Mouse (Mus musculus) T-helper 2 cell (primary cell): ENCODE measurements at regions not wholly inside any gene's neighbourhood (a gene's known extent, or its start where the extent isn't known, plus 50 kb on each side); places are given as distances from the start of the nearest gene placed in this dataset.

ENCODE experiments used
- in situ Hi-C: fragments of 300-600 bp; cut with MboI, MseI; formaldehyde crosslinking; loops from one replicate; pipeline ENCODE4 v1.15.1; 2025; ENCODE audit warnings: high pct_unique_total_duplicates

GRCm38 (mm10) chr3:135767211-135767927, 57.7 kb upstream of the Slc39a8 start:
- in situ Hi-C loops: no loop called here

DNA sequence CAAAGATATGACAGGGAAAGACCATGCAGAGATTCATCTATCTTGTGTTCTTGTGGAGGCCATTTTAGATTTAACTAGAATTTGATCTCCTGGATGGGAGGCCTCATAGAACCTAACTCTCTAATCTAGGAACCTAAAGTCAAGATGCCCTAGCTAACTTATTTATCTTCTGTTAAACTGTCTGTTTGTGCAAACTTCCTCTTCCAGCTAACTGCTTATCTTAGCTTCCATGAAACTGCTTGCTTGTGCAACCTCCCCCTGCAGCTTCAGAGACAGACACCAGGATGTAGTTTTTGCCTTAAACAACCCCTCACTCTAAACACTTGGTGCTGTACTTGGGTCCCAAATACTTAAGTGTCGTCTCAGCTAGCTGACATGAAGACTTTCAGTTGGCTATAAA, 66.5 kb upstream of the Nfkb1 start:
- in situ Hi-C loops: no loop called here

DNA sequence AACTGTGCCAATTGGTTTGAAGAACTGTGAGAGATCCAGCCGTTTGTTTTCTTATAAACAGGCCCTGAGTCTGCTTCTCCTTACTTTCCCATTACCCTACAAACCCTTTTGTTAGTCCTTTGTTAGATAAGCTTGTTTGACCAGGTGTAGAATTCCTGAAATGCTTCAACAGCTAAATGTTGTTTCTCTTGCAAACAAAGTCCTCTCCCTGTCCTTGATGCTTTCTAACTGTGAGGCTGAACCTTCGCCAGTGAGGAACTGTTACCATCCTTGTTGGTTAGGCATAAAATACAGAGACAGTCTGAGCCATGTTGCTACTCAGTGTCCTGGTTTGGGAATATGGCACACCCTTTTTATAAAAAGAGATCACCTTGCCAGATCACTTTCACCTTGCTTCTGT, 65.5 kb upstream of the Nfkb1 start:
- in situ Hi-C loops: no loop called here

DNA sequence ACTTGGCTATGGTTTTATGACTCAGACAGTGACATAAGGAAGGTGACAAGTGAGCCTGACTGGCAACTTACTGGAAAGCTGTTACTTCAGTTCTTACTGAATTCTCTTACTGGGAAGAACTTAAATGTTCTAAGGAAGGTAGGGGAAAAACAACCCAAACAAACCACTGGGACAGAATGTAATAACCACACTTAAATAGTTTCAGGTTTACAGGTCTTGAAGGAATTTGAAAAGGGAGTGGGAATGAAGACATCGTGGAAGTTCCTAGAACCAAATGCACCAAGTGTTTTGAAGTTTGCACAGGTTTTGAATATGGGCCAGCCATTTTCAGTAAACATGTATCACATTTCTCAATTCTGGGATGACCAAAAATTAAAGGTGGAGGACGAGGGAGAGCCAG, 59.4 kb upstream of the Nfkb1 start:
- in situ Hi-C loops: no loop called here

GRCm38 (mm10) chr3:135745417-135745816, 54.1 kb upstream of the Nfkb1 start:
- in situ Hi-C loops: loop anchor here (10.0 kb wide), 1 partner anchor 1089 kb away; no protein-coding TSS in a partner anchor
